Mouse (Mus musculus) adrenal gland, adult 8-10 months (tissue): ENCODE measurements around the gene Il4. TPM values are rescaled to one million over a fixed set of nuclear protein-coding genes. Genes with fewer than 3 reads are reported as not detected.

Source experiments
- DNase-seq: peaks from one replicate; pipeline ENCODE4 v3.0.0; 2022
- total RNA-seq, 4 experiments: library from RNA; stranded (reverse); gene quantifications; 2 replicates each; pipeline ENCODE4 v1.2.4; 2022

Il4 gene
- total RNA-seq, 4 experiments from 2014 or later, result not detected

- no peak for DNase-seq
Observed at GRCm38 (mm10) chr11:53623573-53623972, 5.1 kb upstream of the Il4 start.

GRCm38 (mm10) chr11:53622440-53622806 is 4.0 kb upstream of the Il4 start:
- no peak for DNase-seq

- no peak for DNase-seq
Observed at GRCm38 (mm10) chr11:53621582-53622439, 3.3 kb upstream of the Il4 start.

DNA sequence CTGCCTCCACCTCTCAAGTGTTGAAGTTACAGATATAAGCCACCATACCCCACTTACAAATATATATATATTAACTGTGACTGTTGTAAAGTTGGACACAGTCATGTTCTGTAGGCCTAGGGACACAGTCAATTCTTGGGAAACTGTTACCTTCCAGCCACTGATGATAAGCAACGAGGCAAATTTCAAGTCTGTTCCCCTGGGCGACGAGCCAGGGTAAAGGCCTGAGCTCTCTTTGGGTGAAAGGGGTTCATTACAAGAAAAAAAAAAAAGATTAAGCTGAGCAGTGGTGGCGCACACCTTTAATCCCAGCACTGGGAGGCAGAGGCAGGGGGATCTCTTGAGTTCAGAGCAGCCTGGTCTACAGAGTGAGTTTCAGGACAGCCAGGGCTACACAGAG is 1.6 kb upstream of the Il4 start:
- DNase-seq, result no peak

GRCm38 (mm10) chr11:53619428-53619827 is 959 bp upstream of the Il4 start:
- no peak for DNase-seq

GRCm38 (mm10) chr11:53617562-53618109 is 833 bp downstream of the Il4 start:
- DNase-seq, result no peak

DNA sequence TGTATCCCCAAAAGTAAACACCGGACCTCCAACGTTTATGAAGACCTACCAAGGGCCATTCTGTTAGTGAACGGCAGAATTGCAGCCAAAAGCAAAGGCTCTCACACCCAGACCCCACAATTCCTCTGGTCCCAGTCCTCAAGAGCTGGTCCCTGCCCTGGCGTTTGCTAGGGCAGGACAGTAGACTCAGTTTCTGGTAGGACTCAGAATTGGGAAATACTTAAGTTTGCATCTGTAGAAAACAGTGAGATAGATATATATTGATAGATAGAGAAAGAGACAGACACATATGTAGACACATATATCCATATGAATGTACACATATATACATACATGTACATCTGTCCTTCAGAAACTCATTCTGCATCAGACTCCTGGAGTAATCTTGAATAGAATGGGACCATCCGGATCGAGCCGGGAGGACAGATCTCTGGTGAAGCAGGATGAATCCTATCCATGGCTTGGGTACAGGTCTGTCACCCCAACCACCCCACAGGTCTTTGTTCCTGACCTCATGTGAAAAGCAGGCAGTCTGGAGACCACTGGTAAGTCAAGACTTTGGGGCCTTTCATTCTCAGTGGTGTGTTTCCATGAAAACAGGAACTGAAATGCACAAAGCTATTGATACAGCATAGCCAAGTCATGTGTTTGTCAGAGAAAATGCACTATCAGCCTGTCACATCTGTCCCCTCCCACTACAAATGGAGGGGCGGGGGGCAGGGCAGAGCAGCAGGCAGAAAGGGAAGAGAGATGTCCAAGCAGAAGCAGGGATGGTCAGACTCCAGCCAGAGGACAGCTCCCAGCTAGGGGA is 1.5 kb downstream of the Il4 start:
- DNase-seq, result no peak

DNA sequence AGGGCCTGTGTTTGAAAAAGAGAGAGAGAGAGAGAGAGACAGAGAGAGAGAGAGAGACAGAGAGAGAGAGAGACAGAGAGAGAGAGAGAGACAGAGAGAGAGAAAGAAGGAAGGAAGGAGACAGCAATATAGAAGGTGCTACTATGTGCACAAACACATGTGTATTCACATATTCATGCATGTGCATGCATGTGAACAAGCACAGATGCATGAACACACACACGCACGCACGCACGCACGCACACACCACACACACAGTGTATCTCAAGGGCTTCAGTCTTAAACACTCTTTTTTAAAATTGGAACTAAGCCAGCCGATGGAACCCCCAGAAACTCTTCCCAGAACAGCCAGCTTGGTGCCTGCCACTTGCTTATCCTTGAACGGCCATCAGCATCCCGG is 2.9 kb downstream of the Il4 start:
- no peak for DNase-seq

GRCm38 (mm10) chr11:53615172-53615571 is 3.3 kb downstream of the Il4 start:
- DNase-seq, result no peak

DNA sequence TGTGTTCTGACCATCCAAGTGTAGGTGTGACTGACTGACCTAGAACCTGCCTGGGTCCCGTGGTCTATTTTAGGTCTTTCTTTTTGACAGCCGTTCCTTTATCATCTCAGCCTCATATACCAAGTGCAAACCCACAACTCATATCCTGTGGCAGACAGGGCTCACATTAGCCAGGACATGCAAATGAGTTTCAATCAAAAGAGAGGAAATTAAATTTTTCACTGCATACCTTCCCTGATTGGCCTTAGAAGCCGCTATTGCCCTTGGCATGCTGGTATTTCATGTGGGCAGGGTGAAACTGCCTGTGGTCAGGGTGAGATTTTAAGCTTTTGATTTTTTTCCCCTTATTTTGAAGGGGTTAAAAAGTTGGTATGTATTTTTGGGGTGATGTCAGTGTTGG is 8.8 kb downstream of the Il4 start:
- DNase-seq, result no peak

GRCm38 (mm10) chr11:53609231-53609630 is 9.2 kb downstream of the Il4 start:
- no peak for DNase-seq

DNA sequence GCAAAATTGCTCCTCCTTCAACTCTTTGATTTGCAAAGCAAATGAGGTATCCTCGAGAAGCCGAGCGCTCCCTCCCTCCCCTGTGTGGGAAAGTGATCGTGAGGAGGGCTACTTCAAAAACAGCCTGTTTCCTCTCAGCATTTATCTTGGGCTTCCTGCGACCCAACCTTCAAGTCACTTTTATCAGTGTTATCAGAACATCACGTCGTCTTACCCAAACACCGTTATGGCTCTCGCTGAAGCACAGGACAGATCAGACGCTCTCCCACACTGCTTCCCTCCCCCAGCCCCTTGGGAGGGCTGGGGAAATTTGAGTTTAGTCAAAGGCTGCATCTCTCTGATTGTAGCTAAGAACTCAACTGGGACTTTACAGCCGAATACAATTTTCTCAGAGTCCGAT is 12.9 kb downstream of the Il4 start:
- no peak for DNase-seq

DNA sequence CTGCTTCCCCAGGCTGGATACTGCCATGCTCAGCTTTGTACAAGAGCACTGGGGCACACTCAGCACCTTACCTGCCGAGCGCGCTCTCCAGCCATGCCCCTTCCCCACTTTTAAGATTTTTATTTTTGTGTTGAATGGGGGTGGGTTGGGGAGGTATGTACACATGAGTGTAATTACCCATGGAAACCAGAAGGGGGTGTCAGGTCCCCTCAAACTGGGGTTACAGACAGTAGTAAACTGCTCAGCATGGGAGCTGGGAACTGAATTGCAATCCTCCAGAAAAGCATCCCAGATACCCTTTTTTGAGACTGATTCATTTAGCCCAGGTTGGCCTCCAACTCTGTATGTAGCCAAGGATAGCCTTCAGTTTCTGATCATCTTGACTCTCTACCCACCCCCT is 13.5 kb downstream of the Il4 start:
- DNase-seq, result no peak

DNA sequence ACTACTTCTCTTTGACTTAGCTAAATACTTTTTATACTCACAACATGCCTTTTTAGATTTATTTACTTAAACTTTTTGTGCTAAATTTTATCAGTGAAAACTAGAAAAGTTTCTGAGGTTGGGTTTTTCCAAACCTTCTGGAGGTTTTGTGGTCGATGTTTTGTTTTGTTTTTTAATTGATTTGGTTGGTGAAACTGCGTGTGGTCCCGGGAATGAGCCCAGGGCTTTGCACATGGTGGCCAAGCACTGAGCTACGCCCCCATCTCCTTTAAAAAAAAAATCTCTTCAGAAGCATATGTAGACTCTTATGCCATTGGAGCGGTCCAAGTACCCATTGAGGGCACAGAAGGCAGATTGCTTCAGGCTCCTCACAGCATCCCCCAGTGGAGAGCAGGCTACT is 27.4 kb downstream of the Il4 start:
- DNase-seq, result no peak

GRCm38 (mm10) chr11:53590368-53590768 is 28.1 kb downstream of the Il4 start:
- DNase-seq, result no peak

DNA sequence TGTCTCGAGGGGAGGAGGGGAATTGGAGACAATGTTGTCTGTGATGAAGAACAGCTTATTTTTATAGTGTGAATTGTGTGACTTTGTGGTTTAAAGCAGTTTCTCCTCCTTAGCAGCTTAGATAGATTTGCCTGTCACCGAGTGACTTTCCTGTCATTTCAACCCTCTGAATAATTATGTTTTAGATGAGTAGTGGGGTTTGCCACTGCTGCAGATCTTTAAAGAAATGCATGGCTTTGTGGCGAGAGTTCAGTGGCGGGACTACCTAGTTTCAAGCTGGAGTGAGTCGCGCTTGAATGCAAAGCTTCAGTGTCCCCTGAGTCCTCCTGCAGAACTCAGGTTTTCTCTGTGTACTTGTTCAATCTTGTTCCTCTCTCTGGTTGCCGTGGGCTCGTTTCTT is 30.2 kb downstream of the Il4 start:
- DNase-seq, result no peak

DNA sequence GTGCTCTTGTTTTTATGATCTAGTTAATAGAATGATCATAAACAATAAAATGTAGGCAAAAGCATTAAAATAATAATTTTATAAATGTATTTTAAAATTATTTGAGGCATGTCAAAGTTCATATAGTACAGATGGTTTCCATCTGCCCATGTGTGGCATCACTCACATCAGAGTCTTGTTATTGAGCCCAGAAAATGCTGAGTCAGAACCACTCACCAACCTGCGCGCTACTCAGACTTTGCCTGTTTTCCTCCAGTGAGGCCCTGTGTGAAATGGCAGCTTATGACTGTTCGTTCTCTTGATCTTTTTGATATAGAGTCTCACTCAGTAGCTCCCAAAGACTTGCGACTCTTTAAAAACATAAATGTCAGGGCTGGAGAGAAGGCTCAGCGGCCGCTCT is 33.0 kb downstream of the Il4 start:
- DNase-seq, result no peak

DNA sequence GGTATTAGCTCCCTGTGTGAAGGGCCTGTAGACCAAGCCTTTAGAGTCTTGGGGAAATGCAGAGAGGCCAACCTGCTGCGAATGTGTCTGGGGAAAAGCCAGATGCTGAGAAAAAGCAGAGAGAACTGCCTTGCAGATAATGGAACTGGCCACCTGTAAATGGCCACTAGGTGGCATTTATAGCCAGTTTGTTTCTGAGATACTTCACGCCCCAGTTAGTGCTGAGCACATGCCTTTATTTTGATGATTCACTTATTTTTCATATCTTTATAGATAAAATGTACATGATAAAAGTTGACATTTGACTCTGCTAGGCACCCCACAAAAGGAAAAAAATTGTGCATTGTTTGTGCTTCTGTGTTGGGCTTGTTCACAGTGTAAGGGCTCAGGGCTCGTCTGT is 33.6 kb downstream of the Il4 start:
- DNase-seq, result no peak

DNA sequence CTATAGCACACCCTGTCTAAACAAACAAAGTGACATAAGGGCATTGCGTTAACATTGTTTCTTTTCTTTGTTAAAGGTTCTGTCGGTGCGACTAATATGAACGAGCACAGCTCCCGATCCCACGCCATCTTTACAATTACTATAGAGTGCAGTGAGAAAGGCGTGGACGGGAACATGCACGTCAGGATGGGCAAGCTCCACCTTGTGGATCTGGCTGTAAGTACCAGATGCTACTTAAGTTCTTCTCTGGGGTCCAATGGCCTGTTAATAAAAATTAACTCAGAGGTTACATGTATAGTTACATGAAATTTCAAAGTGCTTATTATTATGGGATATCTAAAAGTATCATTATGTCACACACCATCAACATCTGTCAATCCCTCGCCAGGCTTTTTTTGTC is 35.3 kb downstream of the Il4 start:
- DNase-seq, result no peak

DNA sequence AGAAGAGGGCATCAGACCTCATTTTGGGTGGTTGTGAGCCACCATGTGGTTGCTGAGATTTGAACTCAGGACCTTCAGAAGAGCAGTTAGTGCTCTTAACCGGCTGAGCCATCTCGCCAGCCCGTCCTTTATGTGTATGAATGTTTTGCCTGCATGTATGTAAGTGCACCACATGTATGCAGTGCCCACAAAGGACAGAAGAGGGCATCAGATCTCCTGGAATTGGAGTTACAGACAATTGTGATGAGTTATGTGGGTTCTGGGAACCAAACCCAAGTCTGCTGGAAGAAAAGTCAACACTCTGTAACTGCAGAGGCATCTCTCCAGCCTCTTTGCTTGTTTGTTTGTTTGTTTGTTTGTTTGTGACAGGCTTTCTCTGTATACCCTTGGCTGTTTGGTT is 37.9 kb downstream of the Il4 start:
- DNase-seq, result no peak

DNA sequence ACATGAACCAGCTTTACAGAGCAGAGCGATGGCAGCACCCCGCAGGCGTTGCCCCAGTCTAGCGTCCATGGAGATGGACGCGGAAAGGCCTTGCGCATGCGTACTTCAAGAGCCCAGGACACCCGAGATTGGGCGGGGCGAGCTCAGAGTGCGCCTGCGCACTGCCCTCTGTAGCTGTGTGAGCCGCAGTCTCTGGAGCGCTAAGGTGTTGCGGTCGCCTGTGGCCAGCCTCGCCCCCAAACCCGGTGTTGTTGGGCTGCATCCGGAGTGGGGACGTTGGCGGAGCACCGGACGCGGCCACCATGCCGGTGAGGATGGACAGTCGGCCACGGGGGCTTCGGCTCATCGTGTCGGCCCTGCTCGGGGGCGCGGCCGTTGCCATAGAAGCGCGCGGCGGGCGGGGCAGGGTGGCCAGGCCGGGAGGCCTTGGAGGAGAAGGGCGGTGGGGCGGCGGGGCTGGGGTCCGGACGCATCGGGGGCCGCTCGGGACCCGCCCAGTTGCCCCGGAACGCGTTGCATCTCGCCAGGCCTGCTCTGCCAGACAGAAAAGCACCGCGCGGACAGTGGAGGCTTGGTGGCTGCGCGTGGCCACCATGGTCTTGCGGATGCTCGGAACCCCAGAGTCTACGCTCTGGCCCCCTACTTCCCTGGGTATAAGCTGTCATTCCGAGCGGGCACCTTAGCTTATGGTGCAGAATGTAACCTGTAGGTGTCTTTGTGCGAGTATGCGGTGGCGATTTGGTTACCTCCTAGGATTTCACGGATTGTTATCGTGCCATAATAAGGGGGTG is 51.0 kb downstream of the Il4 start, which contains the start of gene Kif3a:
Kif3a (plus strand) TSS at position 156 of the 791 bp plus-strand sequence.
- peak; percentile 94 for DNase-seq

DNA sequence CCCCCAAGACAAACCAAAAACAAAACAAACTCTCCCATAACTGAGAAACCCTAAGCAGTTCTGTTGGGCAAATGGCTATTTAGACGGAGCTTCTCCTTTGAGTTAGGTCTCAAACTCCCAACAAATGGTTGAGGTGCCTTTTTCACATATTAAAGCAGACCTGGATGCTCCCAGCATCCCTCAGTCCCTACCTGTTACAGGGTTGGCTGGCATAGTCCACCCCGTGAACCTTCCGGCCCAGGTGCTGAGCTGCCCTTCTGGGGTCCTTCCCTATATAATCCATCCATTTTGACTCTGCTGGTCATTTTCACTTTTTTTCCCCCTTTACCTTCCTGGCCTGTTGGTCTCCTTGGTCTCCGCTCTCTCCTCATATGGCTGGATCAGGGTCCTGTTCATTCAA is 51.8 kb downstream of the Il4 start:
- DNase-seq, result no peak

GRCm38 (mm10) chr11:53561986-53562385 is 56.5 kb downstream of the Il4 start:
- no peak for DNase-seq
